Mouse (Mus musculus): ENCODE results near the gene Traf3. TPM values are rescaled to one million over a fixed set of nuclear protein-coding genes. Genes with fewer than 3 reads are reported as not detected.

Traf3 gene
- polyA plus RNA-seq, 1 experiment from 2014 or later: 11.7 TPM

DNA sequence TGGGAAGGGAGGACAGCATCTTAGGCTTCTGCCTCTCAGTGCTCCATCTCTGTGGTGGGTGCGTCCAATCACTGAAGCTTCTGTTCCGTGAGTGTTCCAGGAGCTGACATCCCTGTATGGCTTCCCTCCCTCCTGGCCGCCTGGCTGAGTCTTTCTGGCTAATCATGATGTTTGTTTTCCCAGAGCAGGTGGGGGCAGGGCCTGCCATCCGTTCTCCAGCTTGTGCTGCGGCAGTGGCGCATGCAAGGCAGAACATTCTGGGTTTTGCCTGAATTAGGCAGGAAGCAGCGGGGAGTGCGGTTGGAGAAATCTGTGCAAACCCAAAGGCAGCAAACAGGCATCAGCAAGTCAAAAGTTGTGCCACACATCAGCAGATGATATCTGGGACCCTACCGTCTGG lies 20.9 kb upstream of the Traf3 start:
- Histone ChIP-seq H3K27me3 (ENCODE audit: insufficient read depth, low read length) (no peaks in the 10 kb centered on the region), H3K4me3 (ENCODE audit: low read depth, low read length) (no peak overlapping the region), H3K9me3 (ENCODE audit: low read depth, low read length) (no peaks in the 10 kb centered on the region), H3K9ac (no peak overlapping the region), H3K4me1 (ENCODE audit: insufficient read depth) (peaks cover 3% of the 10 kb centered on the region; the same call in 1 of the 2 replicates), H3K4me2 (no peak overlapping the region), H3K27ac (ENCODE audit: low read depth) (no peak overlapping the region), H3K36me3 (ENCODE audit: insufficient read depth) (no peaks in the 10 kb centered on the region)
- peak; percentile 16 for DNase-seq
- ATAC-seq (ENCODE audit: insufficient read depth): no peak
- WGBS: 27% methylated on average over 9 of the region's 9 CpGs
- no peak for TF ChIP-seq CTCF (IDR thresholded peaks at IDR 0.05; ENCODE audit: low read depth)

DNA sequence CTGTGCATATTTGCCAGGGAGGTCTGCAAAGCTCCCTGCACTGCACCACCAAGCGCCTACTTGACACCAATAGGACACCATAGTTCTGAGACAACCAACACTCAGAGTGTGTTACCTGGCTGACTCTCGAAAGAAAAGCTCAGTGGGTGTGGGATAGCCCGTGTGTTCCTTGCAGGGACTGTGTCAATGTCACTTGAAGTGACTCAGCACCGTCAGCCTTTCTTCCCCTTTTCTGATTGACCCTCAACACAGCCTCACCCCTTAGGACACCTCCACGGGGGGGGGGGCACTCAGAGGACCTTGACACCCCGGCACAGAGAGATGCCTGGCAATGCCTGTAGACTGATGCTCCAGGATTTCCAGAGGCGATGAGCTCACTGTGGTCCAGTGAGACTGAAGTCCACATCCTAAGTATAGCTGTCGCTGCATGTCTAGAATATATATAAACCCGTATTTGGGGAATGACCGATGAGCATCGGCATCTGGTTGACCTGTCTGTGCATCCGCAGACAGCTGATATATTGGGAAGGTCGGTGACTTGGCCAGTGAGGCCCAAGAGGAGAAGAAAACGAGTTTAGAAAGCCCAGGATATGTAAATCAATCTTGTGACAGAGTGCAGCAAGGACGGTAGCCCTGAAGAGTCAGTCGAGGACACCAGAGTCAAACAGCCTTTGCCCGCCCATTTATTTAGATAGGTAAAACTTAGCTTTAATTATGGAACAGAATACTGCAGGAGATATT lies 16.5 kb upstream of the Traf3 start:
- H3K4me1 ChIP-seq (ENCODE audit: insufficient read depth): no peaks in the 10 kb centered on the region; the same call in 1 of the 2 replicates
- no peak overlapping the region for H3K4me3 ChIP-seq (ENCODE audit: low read depth, low read length)
- no peaks in the 10 kb centered on the region for H3K36me3 ChIP-seq (ENCODE audit: insufficient read depth)
- no peak overlapping the region for H3K9ac ChIP-seq
- WGBS: 49% methylated on average over 17 of the region's 17 CpGs
- DNase-seq (no peak), ATAC-seq (ENCODE audit: insufficient read depth) (no peak)
- TF ChIP-seq CTCF (IDR thresholded peaks at IDR 0.05; ENCODE audit: low read depth): no peak
- H3K27me3 ChIP-seq (ENCODE audit: insufficient read depth, low read length): no peaks in the 10 kb centered on the region
- no peak overlapping the region for H3K27ac ChIP-seq (ENCODE audit: low read depth)
- no peak overlapping the region for H3K4me2 ChIP-seq
- no peaks in the 10 kb centered on the region for H3K9me3 ChIP-seq (ENCODE audit: low read depth, low read length)

DNA sequence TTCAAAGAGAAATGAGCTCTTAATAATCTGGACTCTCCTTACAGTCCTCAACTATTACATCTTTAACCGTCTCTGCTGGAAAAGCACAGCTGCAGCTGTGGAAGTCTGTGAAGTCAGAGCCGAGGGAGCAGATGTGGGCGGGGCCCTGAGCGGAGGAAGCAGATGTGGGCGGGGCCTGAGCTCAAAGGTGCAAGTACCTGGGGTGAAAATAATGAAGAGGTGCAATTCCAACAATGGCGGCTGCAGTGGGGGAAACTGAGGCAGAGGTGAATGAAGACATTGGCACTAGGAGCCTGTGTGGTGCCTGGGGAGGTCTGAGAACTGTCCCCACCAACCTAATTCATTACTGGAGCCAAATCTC lies 16.0 kb upstream of the Traf3 start:
- no peaks in the 10 kb centered on the region for H3K27me3 ChIP-seq (ENCODE audit: insufficient read depth, low read length)
- no peaks in the 10 kb centered on the region for H3K36me3 ChIP-seq (ENCODE audit: insufficient read depth)
- no peak for TF ChIP-seq CTCF (IDR thresholded peaks at IDR 0.05; ENCODE audit: low read depth)
- H3K4me3 ChIP-seq (ENCODE audit: low read depth, low read length): no peak overlapping the region
- no peaks in the 10 kb centered on the region for H3K9me3 ChIP-seq (ENCODE audit: low read depth, low read length)
- ATAC-seq (ENCODE audit: insufficient read depth): no peak
- peak; percentile 42 for DNase-seq
- no peaks in the 10 kb centered on the region; the same call in 1 of the 2 replicates for H3K4me1 ChIP-seq (ENCODE audit: insufficient read depth)
- no peak overlapping the region for H3K4me2 ChIP-seq
- 3% methylated on average over 6 of the region's 6 CpGs for WGBS
- H3K9ac ChIP-seq: no peak overlapping the region
- no peak overlapping the region for H3K27ac ChIP-seq (ENCODE audit: low read depth)

DNA sequence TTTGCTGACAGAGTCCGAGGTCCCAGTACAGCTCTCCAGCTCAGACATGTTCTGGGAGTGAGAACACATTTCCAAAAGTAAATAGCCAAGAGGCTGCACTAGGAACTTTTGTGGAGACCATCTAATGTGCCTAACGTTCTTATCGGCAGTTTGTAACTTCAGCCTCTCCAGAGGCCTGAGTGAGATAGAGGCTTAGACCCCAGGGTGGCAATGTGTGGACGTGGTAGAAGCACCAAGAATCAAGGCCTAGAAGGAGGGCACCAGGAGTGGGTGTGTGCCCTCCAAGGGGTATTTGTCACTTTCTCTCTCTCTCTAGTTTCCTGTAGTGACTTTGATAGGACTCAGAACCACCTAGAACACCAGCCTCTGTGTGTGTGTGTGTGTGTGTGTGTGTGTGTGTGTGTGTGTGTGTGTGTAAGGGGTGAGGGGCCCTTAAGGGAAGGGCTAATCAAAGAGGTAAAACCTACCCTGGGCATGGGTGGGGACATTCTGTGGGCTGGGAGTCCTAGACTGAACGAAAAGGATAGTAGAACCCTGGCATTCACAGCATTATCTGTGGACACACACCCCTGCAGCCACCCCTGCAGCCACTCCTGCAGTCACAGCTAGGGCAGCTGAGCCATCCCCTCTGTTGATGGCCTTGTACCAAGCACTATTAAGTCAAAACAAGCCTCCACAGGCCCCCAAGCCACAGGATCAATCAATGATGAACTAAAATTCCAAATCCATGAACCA lies 14.6 kb upstream of the Traf3 start:
- Histone ChIP-seq H3K27ac (ENCODE audit: low read depth) (no peak overlapping the region), H3K9me3 (ENCODE audit: low read depth, low read length) (no peaks in the 10 kb centered on the region), H3K27me3 (ENCODE audit: insufficient read depth, low read length) (no peaks in the 10 kb centered on the region), H3K4me2 (no peak overlapping the region), H3K4me1 (ENCODE audit: insufficient read depth) (no peaks in the 10 kb centered on the region; the same call in 1 of the 2 replicates), H3K36me3 (ENCODE audit: insufficient read depth) (no peaks in the 10 kb centered on the region), H3K4me3 (ENCODE audit: low read depth, low read length) (no peak overlapping the region), H3K9ac (no peak overlapping the region)
- ATAC-seq (ENCODE audit: insufficient read depth) (no peak), DNase-seq (no peak)
- TF ChIP-seq CTCF (IDR thresholded peaks at IDR 0.05; ENCODE audit: low read depth): no peak
- 72% methylated on average over 5 of the region's 5 CpGs for WGBS

DNA sequence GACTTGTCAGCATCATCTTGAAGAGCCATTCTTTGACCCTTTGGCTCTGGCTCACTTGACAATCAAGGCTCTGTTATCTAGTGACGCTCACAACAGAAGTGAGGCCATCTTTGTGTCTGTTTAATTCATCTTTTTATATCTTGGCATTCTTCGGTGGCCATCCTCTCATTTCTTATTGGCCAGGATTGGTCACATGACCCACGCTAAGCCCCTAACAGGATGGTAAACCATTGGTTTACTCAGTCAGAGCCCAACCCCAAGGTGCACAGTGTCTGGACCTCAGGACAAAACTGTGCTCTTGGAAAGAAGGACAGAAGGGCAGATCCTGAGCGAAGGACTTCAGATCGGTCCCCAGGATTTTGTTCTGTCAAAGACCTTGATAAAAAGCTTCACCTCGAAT lies 13.6 kb upstream of the Traf3 start:
- Histone ChIP-seq H3K4me3 (ENCODE audit: low read depth, low read length) (no peak overlapping the region), H3K27ac (ENCODE audit: low read depth) (no peak overlapping the region), H3K9ac (no peak overlapping the region), H3K4me1 (ENCODE audit: insufficient read depth) (no peaks in the 10 kb centered on the region; the same call in 1 of the 2 replicates), H3K9me3 (ENCODE audit: low read depth, low read length) (no peaks in the 10 kb centered on the region), H3K27me3 (ENCODE audit: insufficient read depth, low read length) (no peaks in the 10 kb centered on the region), H3K36me3 (ENCODE audit: insufficient read depth) (no peaks in the 10 kb centered on the region), H3K4me2 (no peak overlapping the region)
- TF ChIP-seq CTCF (IDR thresholded peaks at IDR 0.05; ENCODE audit: low read depth): no peak
- no peak for ATAC-seq (ENCODE audit: insufficient read depth)
- WGBS: 82% methylated on average over 6 of the region's 6 CpGs
- no peak for DNase-seq

DNA sequence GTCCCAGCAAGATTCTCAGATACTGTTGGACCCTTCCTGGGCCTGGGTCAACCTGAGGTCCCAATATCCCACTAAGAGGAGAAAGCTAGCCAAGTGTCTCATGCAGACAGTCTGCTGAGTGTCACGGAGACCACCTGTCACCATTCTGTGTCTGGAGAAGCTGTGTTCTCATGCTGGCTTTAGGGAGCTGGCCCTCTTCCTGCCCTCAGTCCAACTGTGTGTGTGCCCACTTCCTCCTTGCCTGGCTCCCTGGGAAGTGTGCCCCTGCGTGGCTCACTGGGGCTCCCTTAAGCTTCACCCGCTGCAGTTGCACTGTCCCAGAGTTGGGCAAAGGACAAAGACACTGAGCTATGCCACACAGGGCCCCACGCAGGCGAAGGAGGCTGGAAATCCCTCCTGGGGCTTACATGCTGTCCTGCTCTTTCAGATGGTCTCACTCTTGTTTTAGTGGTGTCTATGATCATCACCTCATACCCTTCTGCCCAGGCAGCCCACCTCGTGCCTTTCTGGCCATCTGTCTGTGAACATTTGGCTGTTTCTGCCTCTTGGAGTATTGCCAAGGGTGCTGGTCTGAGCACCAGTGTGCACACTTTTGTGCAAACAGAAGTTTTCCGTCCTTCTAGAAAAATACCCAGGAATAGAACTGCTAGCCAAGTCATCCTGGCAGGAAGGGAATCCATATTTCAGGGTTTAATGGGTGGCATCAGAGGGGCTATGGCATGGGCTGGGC lies 13.0 kb upstream of the Traf3 start:
- Histone ChIP-seq H3K4me2 (no peak overlapping the region), H3K9me3 (ENCODE audit: low read depth, low read length) (no peaks in the 10 kb centered on the region), H3K36me3 (ENCODE audit: insufficient read depth) (no peaks in the 10 kb centered on the region), H3K4me3 (ENCODE audit: low read depth, low read length) (no peak overlapping the region), H3K9ac (no peak overlapping the region), H3K27me3 (ENCODE audit: insufficient read depth, low read length) (no peaks in the 10 kb centered on the region), H3K4me1 (ENCODE audit: insufficient read depth) (no peaks in the 10 kb centered on the region; the same call in 1 of the 2 replicates), H3K27ac (ENCODE audit: low read depth) (no peak overlapping the region)
- no peak for ATAC-seq (ENCODE audit: insufficient read depth)
- no peak for TF ChIP-seq CTCF (IDR thresholded peaks at IDR 0.05; ENCODE audit: low read depth)
- peak; percentile 25 for DNase-seq
- 63% methylated on average over 7 of the region's 7 CpGs for WGBS

DNA sequence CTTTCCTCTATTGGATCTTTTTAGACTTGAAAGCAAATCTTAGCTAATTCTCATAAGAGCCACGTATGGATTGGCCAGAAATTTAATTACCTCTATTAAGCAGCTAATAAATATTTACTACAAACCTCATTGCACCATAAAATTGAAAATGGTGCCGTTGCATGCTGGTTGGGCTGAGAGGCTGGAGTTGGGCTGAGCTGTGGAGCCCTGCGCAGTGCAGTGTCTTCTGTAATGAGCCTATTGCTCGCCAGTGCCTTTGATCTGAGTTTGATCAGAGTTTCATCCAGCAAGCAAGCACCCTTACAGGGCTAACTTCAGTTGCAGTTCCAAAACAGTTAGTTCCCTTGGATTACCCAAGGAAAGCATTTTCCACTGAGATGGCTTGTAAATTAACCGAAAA lies 12.2 kb upstream of the Traf3 start:
- Histone ChIP-seq H3K4me2 (no peak overlapping the region), H3K4me1 (ENCODE audit: insufficient read depth) (no peaks in the 10 kb centered on the region; the same call in 1 of the 2 replicates), H3K4me3 (ENCODE audit: low read depth, low read length) (no peak overlapping the region), H3K27ac (ENCODE audit: low read depth) (no peak overlapping the region), H3K36me3 (ENCODE audit: insufficient read depth) (no peaks in the 10 kb centered on the region), H3K9ac (no peak overlapping the region), H3K27me3 (ENCODE audit: insufficient read depth, low read length) (no peaks in the 10 kb centered on the region), H3K9me3 (ENCODE audit: low read depth, low read length) (no peaks in the 10 kb centered on the region)
- 54% methylated on average over 5 of the region's 5 CpGs for WGBS
- peak; percentile 63 for DNase-seq
- no peak for TF ChIP-seq CTCF (IDR thresholded peaks at IDR 0.05; ENCODE audit: low read depth)
- no peak for ATAC-seq (ENCODE audit: insufficient read depth)

Data from lung, embryonic 14.5 days (tissue).